Mouse (Mus musculus): ENCODE data around the gene Afap1l2.

- TF ChIP-seq REST (IDR thresholded peaks at IDR 0.05; ENCODE audit: insufficient read depth, insufficient read length) (no peak), POLR2A (IDR thresholded peaks at IDR 0.05; ENCODE audit: insufficient read length, low read depth) (no peak), MAX (IDR thresholded peaks at IDR 0.05; ENCODE audit: low read depth) (no peak), USF1 (IDR thresholded peaks at IDR 0.05; ENCODE audit: low read depth) (no peak), MYOG (IDR thresholded peaks at IDR 0.05; ENCODE audit: control insufficient read depth in 1 of 3, insufficient read depth in 1 of 3, insufficient read length in 2 of 3, low read depth in 2 of 3) (no peak), POLR2AphosphoS2 (IDR thresholded peaks at IDR 0.05; ENCODE audit: insufficient read length, low read depth) (no peak), E2F4 (IDR thresholded peaks at IDR 0.05; ENCODE audit: insufficient read depth) (no peak), TCF12 (IDR thresholded peaks at IDR 0.05; ENCODE audit: insufficient read depth, poor library complexity, severe bottlenecking) (no peak), CEBPB (IDR thresholded peaks at IDR 0.05; ENCODE audit: insufficient read depth, poor library complexity, severe bottlenecking) (no peak), TCF3 (IDR thresholded peaks at IDR 0.05; ENCODE audit: insufficient read length, low read depth) (no peak), MYOD1 (IDR thresholded peaks at IDR 0.05; ENCODE audit: control insufficient read depth in 1 of 3, insufficient read length in 2 of 3, low read depth in 2 of 3) (no peak)
These were observed 47.4 kb upstream of the Afap1l2 start for GRCm38 (mm10) chr19:57055215-57056120.
